Mouse (Mus musculus): ENCODE measurements at regions not wholly inside any gene's neighbourhood (a gene's known extent, or its start where the extent isn't known, plus 50 kb on each side); places are given as distances from the start of the nearest gene placed in this dataset.

DNA sequence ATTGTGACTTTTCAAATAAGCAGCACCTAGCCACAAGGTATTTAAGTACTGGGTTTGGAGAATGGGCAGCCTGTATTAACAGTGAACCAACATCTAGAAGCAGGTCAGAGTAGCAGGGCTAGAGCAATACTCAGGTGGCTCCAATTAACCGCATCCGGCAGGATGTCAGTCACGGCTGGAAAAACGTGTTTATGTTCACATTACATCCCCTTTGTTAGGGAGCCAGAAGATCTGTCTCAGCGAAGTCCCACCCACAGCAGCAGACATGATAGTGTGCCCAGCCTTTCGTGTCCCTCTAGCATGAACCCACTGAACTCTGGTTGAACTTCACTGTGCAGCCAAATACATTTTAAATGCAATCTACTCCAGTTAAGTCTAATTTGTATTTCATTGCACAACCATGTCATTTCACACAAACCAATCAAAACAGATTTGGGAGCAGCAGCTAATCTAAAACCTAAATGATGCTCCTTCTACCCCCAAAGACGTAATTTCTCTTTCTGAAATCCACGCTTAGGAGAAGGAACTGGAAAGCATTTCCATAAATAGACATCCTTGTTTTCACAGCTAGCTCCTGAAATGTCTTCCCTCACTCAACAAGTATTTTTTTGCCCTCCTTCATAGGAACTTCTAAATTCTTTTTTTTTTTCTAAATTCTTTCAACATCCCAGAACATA lies 1438.9 kb upstream of the Flrt2 start:
- Histone ChIP-seq H3K9ac (replicated peaks; ENCODE audit: low read length) (no peak overlapping the region), H3K36me3 (ENCODE audit: insufficient read depth, low read length) (no peaks in the 10 kb centered on the region), H3K9me3 (ENCODE audit: low read length) (no peaks in the 10 kb centered on the region), H3K4me3 (ENCODE audit: low read length) (no peak overlapping the region), H3K4me1 (ENCODE audit: insufficient read depth, low read length) (no peaks in the 10 kb centered on the region), H3K27ac (no peak overlapping the region), H3K4me2 (ENCODE audit: low read depth, low read length) (no peak overlapping the region), H3K27me3 (ENCODE audit: insufficient read depth, low read length) (no peaks in the 10 kb centered on the region)
- ATAC-seq: no peak
- no peak for DNase-seq (ENCODE audit: low spot score)
- 59% methylated on average over 8 of the region's 8 CpGs for WGBS
- TF ChIP-seq CTCF (IDR thresholded peaks at IDR 0.05; ENCODE audit: low read depth): no peak

DNA sequence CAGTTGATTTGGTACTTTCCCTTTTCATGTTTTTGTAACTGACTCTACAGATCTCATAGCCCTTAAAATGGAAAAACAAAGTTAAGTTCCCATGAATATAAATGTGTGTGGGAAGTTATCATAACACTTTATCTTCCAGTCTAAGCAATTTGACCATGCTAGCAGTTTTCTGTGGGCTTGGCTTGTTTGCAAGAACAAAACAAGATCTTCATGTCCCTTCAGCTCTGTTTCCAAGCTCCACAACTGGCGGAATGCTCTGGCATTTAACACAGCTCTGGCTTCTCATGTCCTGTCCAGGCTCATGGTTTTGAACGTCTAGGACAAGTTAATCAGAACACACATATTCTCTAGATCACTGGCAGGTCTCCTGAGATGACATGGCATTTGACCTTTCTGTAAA lies 1411.1 kb upstream of the Flrt2 start:
- H3K9ac ChIP-seq (replicated peaks; ENCODE audit: low read length): no peak overlapping the region
- H3K4me2 ChIP-seq (ENCODE audit: low read depth, low read length): no peak overlapping the region
- no peaks in the 10 kb centered on the region for H3K36me3 ChIP-seq (ENCODE audit: insufficient read depth, low read length)
- H3K4me3 ChIP-seq (ENCODE audit: low read length): no peak overlapping the region
- ATAC-seq: no peak
- no peaks in the 10 kb centered on the region for H3K9me3 ChIP-seq (ENCODE audit: low read length)
- no peaks in the 10 kb centered on the region for H3K27me3 ChIP-seq (ENCODE audit: insufficient read depth, low read length)
- H3K27ac ChIP-seq: no peak overlapping the region
- no peak for DNase-seq (ENCODE audit: low spot score)
- no peaks in the 10 kb centered on the region for H3K4me1 ChIP-seq (ENCODE audit: insufficient read depth, low read length)
- no peak for TF ChIP-seq CTCF (IDR thresholded peaks at IDR 0.05; ENCODE audit: low read depth)
- 74% methylated on average over 2 of the region's 2 CpGs for WGBS

DNA sequence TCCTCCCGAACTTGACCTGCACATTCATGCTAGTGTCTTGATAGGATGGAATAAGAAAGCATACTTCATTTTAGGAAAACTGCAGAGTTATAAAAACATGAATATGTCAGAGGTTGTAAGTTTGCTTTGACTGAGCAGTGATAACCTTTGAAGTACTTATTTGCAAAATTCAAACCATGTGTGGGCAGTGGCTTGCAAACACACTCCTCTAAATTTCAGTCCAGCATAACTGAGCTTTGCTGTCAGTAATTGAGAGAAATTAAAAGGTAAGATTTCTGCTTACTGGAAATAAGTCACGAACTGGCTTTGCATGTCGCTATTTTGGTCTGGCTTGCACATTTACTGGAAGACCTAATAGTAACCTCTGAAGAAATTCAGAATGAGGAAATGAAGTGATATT lies 1409.1 kb upstream of the Flrt2 start:
- H3K27ac ChIP-seq: no peak overlapping the region
- 90% methylated on average over 3 of the region's 3 CpGs for WGBS
- H3K27me3 ChIP-seq (ENCODE audit: insufficient read depth, low read length): no peaks in the 10 kb centered on the region
- DNase-seq (ENCODE audit: low spot score) (no peak), ATAC-seq (no peak)
- H3K4me1 ChIP-seq (ENCODE audit: insufficient read depth, low read length): no peaks in the 10 kb centered on the region
- no peaks in the 10 kb centered on the region for H3K9me3 ChIP-seq (ENCODE audit: low read length)
- no peak overlapping the region for H3K4me2 ChIP-seq (ENCODE audit: low read depth, low read length)
- no peak overlapping the region for H3K9ac ChIP-seq (replicated peaks; ENCODE audit: low read length)
- no peak for TF ChIP-seq CTCF (IDR thresholded peaks at IDR 0.05; ENCODE audit: low read depth)
- H3K4me3 ChIP-seq (ENCODE audit: low read length): no peak overlapping the region
- H3K36me3 ChIP-seq (ENCODE audit: insufficient read depth, low read length): no peaks in the 10 kb centered on the region

DNA sequence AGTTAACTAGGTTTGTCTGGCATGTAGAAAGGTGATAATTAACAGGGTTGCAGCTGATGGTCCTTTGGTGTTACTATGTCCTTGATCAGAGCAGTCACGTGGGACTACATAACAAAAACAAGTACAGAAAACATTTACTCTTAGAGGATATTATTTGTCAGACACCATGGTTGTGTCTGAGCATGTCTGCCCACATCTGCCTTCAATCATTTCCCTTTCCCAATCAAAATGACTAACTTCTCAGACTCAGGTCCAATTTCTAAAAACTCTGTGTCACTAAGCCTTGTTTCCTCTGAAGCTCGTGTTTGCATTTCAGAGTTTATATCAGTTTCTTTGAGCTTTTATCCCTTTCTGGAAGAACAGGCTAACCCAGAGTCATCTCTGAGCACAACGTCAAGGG lies 1408.5 kb upstream of the Flrt2 start:
- no peaks in the 10 kb centered on the region for H3K27me3 ChIP-seq (ENCODE audit: insufficient read depth, low read length)
- ATAC-seq: no peak
- no peaks in the 10 kb centered on the region for H3K4me1 ChIP-seq (ENCODE audit: insufficient read depth, low read length)
- no peak overlapping the region for H3K4me3 ChIP-seq (ENCODE audit: low read length)
- H3K9me3 ChIP-seq (ENCODE audit: low read length): no peaks in the 10 kb centered on the region
- no peaks in the 10 kb centered on the region for H3K36me3 ChIP-seq (ENCODE audit: insufficient read depth, low read length)
- no peak overlapping the region for H3K27ac ChIP-seq
- no peak for TF ChIP-seq CTCF (IDR thresholded peaks at IDR 0.05; ENCODE audit: low read depth)
- H3K9ac ChIP-seq (replicated peaks; ENCODE audit: low read length): no peak overlapping the region
- no peak overlapping the region for H3K4me2 ChIP-seq (ENCODE audit: low read depth, low read length)
- DNase-seq (ENCODE audit: low spot score): no peak
- WGBS: 87% methylated on average over 3 of the region's 3 CpGs

DNA sequence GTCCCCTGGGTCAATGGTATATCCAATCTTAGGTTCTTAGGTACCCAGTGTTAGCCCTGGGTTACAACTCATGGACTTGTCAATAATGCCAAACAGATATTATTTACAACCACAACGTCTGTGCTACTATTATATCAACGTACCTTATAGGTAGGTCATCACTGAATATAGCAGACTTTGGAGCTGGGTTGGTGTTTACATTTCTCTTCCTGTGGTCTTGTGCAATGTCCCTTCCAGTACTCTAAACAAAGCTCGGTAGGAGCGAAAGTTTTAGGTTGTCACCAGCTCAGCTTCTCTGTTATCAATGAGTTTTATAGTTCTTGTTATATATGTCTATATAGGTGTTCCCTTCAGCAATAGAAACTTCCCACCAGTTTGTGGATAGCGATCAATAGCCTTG lies 1394.2 kb upstream of the Flrt2 start:
- 95% methylated on average over 5 of the region's 5 CpGs for WGBS
- no peaks in the 10 kb centered on the region for H3K9me3 ChIP-seq (ENCODE audit: low read length)
- no peak overlapping the region for H3K4me3 ChIP-seq (ENCODE audit: low read length)
- no peaks in the 10 kb centered on the region for H3K4me1 ChIP-seq (ENCODE audit: insufficient read depth, low read length)
- H3K27me3 ChIP-seq (ENCODE audit: insufficient read depth, low read length): no peaks in the 10 kb centered on the region
- ATAC-seq (no peak), DNase-seq (ENCODE audit: low spot score) (no peak)
- H3K4me2 ChIP-seq (ENCODE audit: low read depth, low read length): no peak overlapping the region
- no peak overlapping the region for H3K9ac ChIP-seq (replicated peaks; ENCODE audit: low read length)
- TF ChIP-seq CTCF (IDR thresholded peaks at IDR 0.05; ENCODE audit: low read depth): no peak
- no peak overlapping the region for H3K27ac ChIP-seq
- H3K36me3 ChIP-seq (ENCODE audit: insufficient read depth, low read length): no peaks in the 10 kb centered on the region

DNA sequence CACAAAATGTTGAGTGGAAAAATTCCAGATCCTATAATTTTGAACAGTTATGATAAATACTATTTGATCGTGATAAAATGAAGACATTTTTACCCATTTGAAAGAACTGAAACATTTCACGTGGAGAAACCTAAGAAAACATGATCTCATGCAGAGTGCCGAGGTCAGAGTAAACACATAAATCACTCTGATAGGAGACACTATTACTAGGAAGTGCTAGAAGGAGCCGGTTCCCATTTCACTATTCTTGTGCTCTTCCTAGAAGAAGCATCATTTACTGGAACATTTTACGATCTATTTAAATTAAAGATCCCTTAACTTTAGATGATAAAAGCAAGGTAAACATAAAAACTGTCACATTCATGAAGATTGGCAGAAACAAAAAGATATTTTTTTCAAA lies 1359.7 kb upstream of the Flrt2 start:
- TF ChIP-seq CTCF (IDR thresholded peaks at IDR 0.05; ENCODE audit: low read depth): no peak
- ATAC-seq (no peak), DNase-seq (ENCODE audit: low spot score) (no peak)
- Histone ChIP-seq H3K4me3 (ENCODE audit: low read length) (no peak overlapping the region), H3K27me3 (ENCODE audit: insufficient read depth, low read length) (no peaks in the 10 kb centered on the region), H3K4me2 (ENCODE audit: low read depth, low read length) (no peak overlapping the region), H3K9ac (replicated peaks; ENCODE audit: low read length) (no peak overlapping the region), H3K4me1 (ENCODE audit: insufficient read depth, low read length) (no peaks in the 10 kb centered on the region), H3K9me3 (ENCODE audit: low read length) (no peaks in the 10 kb centered on the region), H3K27ac (no peak overlapping the region), H3K36me3 (ENCODE audit: insufficient read depth, low read length) (no peaks in the 10 kb centered on the region)
- WGBS: 78% methylated on average over 5 of the region's 5 CpGs

DNA sequence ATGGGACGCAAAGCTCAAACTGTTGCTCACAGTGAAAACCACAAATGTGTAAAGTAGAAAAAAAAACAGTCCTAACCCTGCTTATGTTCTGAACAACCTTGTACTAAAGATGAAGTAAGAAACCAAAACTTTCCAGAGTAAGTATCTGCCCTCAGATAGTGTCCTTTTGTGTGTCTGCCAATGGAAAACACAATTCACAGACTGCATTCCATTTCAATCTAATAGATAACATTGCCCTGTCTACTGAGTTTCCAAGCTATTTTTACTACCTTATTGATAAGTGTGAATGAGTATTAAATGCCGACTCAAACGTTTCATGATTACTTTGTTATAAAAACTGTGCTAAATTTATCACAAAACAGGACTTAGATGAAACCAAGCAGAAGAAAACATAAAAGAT lies 1357.4 kb upstream of the Flrt2 start:
- 88% methylated on average over 3 of the region's 3 CpGs for WGBS
- Histone ChIP-seq H3K4me2 (ENCODE audit: low read depth, low read length) (no peak overlapping the region), H3K4me1 (ENCODE audit: insufficient read depth, low read length) (no peaks in the 10 kb centered on the region), H3K9me3 (ENCODE audit: low read length) (no peaks in the 10 kb centered on the region), H3K27me3 (ENCODE audit: insufficient read depth, low read length) (no peaks in the 10 kb centered on the region), H3K36me3 (ENCODE audit: insufficient read depth, low read length) (no peaks in the 10 kb centered on the region), H3K27ac (no peak overlapping the region), H3K4me3 (ENCODE audit: low read length) (no peak overlapping the region), H3K9ac (replicated peaks; ENCODE audit: low read length) (no peak overlapping the region)
- ATAC-seq (no peak), DNase-seq (ENCODE audit: low spot score) (no peak)
- TF ChIP-seq CTCF (IDR thresholded peaks at IDR 0.05; ENCODE audit: low read depth): no peak
